Mouse (Mus musculus) heart, embryonic 11.5 days (tissue): ENCODE results near the gene Tmem54. TPM values are rescaled to one million over a fixed set of nuclear protein-coding genes. Genes with fewer than 3 reads are reported as not detected.

Experiments
- ATAC-seq: fragments of 200-750 bp; cut with Nextera tagmentation; replicated peaks from 2 replicates; pipeline ENCODE4 v1.8.0; 2017; ENCODE audit warnings: moderate library complexity; ENCODE audit not compliant: insufficient number of reproducible peaks, low FRiP score, low TSS enrichment
- H3K27ac ChIP-seq: fragments of 300-500 bp; sonication (generic); 2 replicates; pipeline ENCODE4 v1.5.1; 2014; ENCODE audit warnings: mild to moderate bottlenecking, low read depth, low read length
- H3K27me3 ChIP-seq: fragments of 300-500 bp; sonication (generic); 2 replicates; pipeline ENCODE4 v1.6.1; 2014; ENCODE audit warnings: mild to moderate bottlenecking, low read length, mixed read lengths; ENCODE audit not compliant: control insufficient read depth, insufficient read depth
- H3K36me3 ChIP-seq: fragments of 300-500 bp; sonication (generic); 2 replicates; pipeline ENCODE4 v1.6.1; 2014; ENCODE audit warnings: mild to moderate bottlenecking, low read length, moderate library complexity, mixed read lengths; ENCODE audit not compliant: control insufficient read depth, insufficient read depth
- H3K4me1 ChIP-seq: fragments of 300-500 bp; sonication (generic); 2 replicates; pipeline ENCODE4 v1.6.1; 2014; ENCODE audit warnings: low read length; ENCODE audit not compliant: control insufficient read depth, insufficient read depth
- H3K4me2 ChIP-seq: fragments of 300-500 bp; sonication (generic); 2 replicates; pipeline ENCODE4 v1.6.1; 2014; ENCODE audit warnings: mild to moderate bottlenecking, moderate library complexity
- H3K4me3 ChIP-seq: fragments of 300-500 bp; sonication (generic); 2 replicates; pipeline ENCODE4 v1.5.1; 2014; ENCODE audit warnings: low read depth, low read length
- H3K9ac ChIP-seq: fragments of 300-500 bp; sonication (generic); 2 replicates; pipeline ENCODE4 v1.6.1; 2014; ENCODE audit warnings: mild to moderate bottlenecking, low read depth, low read length, moderate library complexity
- H3K9me3 ChIP-seq: fragments of 300-500 bp; sonication (generic); replicated peaks from 2 replicates; pipeline ENCODE4 v1.6.1; 2016; ENCODE audit warnings: low read length; ENCODE audit not compliant: control insufficient read depth
- WGBS: fragments of 180-500 bp; shearing (Covaris S2); extraction: QIAGEN DNeasy Blood & Tissue Kit; methylation state at CpG from one replicate; pipeline ENCODE4 v1.1.7; 2014; ENCODE audit not compliant: insufficient replicate concordance; 5-methylcytosine and 5-hydroxymethylcytosine counted together
- polyA plus RNA-seq: library from polyadenylated mRNA; unstranded; fragments of >200 nt; fragmentation: Nextera tagmentation; extraction: Ambion mirVana; gene quantifications from 2 replicates; pipeline ENCODE4 v1.2.1, GENCODE M21; 2014

The Tmem54 gene
- polyA plus RNA-seq, 1 experiment from 2014 or later: 0.66 TPM

DNA sequence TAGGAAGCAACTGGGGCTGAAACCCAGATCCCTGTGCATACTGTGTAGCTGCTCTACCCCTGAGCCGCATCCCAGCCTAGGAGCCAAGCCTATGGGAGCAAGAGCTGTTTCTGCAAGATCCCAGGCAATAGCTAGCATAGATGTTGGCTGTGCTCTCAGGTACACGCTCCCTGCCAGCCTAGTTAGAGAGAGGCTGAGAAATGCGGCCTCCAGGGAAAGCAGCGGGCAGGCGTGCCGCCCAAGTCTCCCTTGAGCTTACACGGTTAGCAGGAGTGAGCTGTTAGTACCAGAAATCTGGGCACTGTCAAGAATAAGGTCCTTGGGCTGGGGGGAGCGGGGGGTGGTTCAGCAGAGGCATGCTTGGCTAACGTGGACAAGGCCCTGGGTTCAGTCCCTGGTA is 20.5 kb upstream of the Tmem54 start:
- Histone ChIP-seq H3K4me3 (no peak overlapping the region), H3K36me3 (peaks cover 10% of the 10 kb centered on the region; the same call in 1 of the 2 replicates), H3K27me3 (no peaks in the 10 kb centered on the region), H3K9me3 (no peaks in the 10 kb centered on the region), H3K9ac (no peak overlapping the region), H3K4me2 (no peak overlapping the region), H3K4me1 (no peaks in the 10 kb centered on the region), H3K27ac (no peak overlapping the region)
- no peak for ATAC-seq
- 90% methylated on average over 9 of the region's 9 CpGs for WGBS

DNA sequence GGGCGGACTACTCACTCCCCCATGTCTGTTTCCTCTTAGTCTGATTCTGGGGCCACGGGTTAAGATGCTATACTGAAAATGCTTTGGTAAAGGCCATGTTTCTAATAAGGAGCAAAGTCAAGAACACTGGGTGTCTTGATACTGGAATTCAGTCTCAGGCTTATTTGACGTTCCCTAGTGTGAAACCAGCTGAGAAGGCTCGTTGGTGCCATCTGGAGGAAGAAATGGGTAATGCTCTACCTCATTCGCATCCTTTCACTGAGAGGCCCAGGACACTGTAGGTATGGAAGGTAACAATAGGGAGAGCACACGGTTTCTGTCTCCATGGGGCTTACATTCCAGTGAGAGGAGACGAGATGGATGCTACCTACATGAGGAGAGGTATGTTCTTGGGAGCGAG is 19.3 kb upstream of the Tmem54 start:
- H3K27ac ChIP-seq: no peak overlapping the region
- no peak overlapping the region for H3K4me2 ChIP-seq
- H3K4me1 ChIP-seq: no peaks in the 10 kb centered on the region
- no peaks in the 10 kb centered on the region for H3K27me3 ChIP-seq
- ATAC-seq: no peak
- WGBS: 28% methylated on average over 8 of the region's 8 CpGs
- no peak overlapping the region for H3K9ac ChIP-seq
- no peaks in the 10 kb centered on the region for H3K9me3 ChIP-seq
- H3K36me3 ChIP-seq: peaks cover 5% of the 10 kb centered on the region; the same call in 1 of the 2 replicates
- no peak overlapping the region for H3K4me3 ChIP-seq

DNA sequence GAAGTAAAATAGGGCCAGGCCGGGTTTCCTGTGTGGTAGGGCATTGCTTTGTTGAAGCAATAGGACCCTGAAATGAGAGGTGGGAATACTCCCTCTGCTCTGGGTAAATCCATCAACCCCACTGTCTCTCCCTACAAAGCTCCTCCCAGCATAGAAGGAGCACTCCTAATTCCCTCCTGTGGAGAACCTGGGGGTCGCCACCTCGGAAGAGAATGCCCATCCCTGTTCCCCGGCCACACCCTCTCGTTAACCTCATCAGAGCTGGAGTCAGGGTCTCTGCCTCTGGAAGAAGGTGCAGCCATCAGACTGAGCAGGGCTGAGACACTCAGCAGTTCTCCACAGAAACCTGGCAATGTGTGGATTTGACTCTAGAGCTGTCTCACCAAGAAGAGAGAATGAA is 17.5 kb upstream of the Tmem54 start:
- H3K36me3 ChIP-seq: peaks cover 5% of the 10 kb centered on the region; the same call in 1 of the 2 replicates
- H3K27me3 ChIP-seq: no peaks in the 10 kb centered on the region
- no peak overlapping the region for H3K9ac ChIP-seq
- no peak overlapping the region for H3K4me2 ChIP-seq
- H3K4me3 ChIP-seq: no peak overlapping the region
- no peak overlapping the region for H3K27ac ChIP-seq
- no peaks in the 10 kb centered on the region for H3K9me3 ChIP-seq
- 47% methylated on average over 5 of the region's 5 CpGs for WGBS
- no peak for ATAC-seq
- no peaks in the 10 kb centered on the region for H3K4me1 ChIP-seq

DNA sequence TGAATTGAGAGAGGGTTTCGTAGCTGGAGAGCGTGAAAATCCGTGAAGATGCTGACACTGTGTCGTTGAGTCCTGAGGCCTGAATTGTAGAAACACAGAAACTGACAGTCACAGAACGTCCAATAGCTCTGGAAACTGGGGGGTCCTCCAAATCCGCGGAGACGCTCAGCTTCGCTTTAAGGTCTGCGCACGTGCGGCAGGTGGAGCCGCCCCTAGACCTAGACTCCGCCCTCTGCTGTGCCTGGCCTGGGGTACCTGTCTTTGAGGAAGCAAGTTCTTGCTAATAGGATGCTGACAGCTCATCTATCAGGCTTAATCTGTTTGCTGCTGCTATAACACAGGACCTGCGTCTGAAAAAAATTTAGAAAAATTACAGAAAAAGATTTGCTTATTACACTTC is 10.1 kb upstream of the Tmem54 start:
- WGBS: 21% methylated on average over 15 of the region's 15 CpGs
- Histone ChIP-seq H3K9me3 (no peaks in the 10 kb centered on the region; the same call in 1 of the 2 replicates), H3K4me2 (no peak overlapping the region; the same call in 1 of the 2 replicates), H3K4me3 (no peak overlapping the region), H3K36me3 (no peaks in the 10 kb centered on the region), H3K27me3 (peaks cover 12% of the 10 kb centered on the region), H3K27ac (no peak overlapping the region), H3K4me1 (no peaks in the 10 kb centered on the region), H3K9ac (no peak overlapping the region)
- no peak for ATAC-seq

DNA sequence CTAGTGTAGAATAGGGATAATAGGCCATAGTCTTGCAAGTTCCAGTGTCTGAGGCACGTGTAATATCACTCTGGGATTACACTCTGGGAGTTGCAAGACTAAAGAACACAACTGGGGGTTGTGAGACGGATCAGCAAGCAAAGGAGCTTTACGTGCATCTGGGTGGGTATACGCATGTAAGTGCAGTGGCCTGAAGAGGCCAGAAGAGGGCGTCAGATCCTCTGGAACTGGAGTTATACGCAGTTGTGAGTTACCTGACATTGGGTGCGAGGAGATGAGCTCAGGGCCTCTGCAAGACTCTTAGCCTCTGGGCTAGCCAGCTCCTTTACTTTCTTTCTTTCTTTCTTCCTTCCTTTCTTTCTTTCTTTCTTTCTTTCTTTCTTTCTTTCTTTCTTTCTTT is 8.3 kb upstream of the Tmem54 start:
- no peak overlapping the region for H3K4me3 ChIP-seq
- ATAC-seq: no peak
- WGBS: 63% methylated on average over 7 of the region's 7 CpGs

DNA sequence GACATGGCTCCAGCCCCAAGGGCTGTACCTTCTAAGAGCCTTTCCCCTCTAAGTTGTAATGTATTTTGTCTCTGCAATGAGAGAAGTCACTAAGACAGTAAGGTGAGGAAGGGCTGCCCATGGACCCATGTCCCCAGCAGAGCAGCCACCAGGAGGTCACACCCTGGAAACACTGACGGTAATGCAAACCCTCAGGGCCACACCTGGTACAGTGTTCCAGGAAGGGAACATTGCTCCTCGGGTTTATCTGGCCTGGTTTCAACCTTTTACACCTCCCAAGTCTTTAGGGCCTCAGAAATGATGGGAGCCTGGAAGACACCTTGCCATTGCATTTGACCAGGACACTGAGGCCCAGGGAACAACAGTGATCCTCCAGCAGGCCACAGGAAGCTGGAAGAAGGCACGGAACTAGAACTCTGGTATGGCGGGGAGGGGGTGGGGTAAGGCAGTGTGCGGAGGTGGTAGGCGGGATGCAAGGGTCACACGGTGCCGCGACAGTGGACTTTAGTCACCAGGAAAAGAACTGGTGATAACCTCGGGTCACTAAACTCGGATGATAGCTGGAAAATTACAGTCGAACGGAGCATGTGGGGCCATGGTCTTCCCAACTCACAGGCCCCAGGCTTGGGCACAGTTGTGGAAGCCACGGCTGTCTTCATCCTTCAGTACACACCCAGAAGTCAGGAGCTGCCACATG is 3.1 kb upstream of the Tmem54 start:
- H3K4me3 ChIP-seq: no peak overlapping the region
- peaks cover 35% of the 10 kb centered on the region for H3K27me3 ChIP-seq
- no peak overlapping the region for H3K27ac ChIP-seq
- WGBS: 56% methylated on average over 14 of the region's 14 CpGs
- ATAC-seq: no peak
- no peak overlapping the region for H3K4me2 ChIP-seq
- no peak overlapping the region for H3K9ac ChIP-seq
- 0 out of 2 replicates have a peak, but pooled peaks cover 4% of the 10 kb centered on the region for H3K4me1 ChIP-seq
- H3K36me3 ChIP-seq: no peaks in the 10 kb centered on the region
- H3K9me3 ChIP-seq: no peaks in the 10 kb centered on the region; the same call in 1 of the 2 replicates

More for the DNA sequence above, 8.3 kb upstream of the Tmem54 start:
- H3K9me3 ChIP-seq: no peaks in the 10 kb centered on the region; the same call in 1 of the 2 replicates
- peaks cover 12% of the 10 kb centered on the region for H3K27me3 ChIP-seq
- H3K27ac ChIP-seq: no peak overlapping the region
- no peak overlapping the region for H3K9ac ChIP-seq
- no peak overlapping the region for H3K4me2 ChIP-seq
- no peaks in the 10 kb centered on the region for H3K36me3 ChIP-seq
- no peaks in the 10 kb centered on the region for H3K4me1 ChIP-seq

DNA sequence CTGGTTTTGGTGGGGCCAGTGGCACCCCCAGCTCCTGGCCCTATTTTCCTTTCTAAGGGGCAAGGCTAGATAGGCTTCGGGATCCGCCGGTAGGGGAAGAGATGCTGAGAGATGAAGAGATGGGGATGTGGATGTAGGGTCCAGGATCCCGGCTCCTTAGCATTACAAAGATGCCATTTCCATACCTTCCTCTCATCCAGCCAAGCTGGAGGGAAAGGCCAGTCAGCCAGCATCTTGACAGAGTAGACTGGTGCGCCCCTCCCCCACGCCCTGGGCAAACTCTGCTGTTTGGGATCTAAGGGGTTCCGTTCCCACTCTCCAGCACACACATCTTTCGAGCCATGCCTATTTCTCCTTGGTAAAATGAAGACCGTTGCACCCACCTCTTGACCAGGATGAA is 725 bp downstream of the Tmem54 start:
- Histone ChIP-seq H3K9ac (no peak overlapping the region), H3K36me3 (no peaks in the 10 kb centered on the region), H3K4me3 (no peak overlapping the region), H3K27me3 (peaks cover 52% of the 10 kb centered on the region), H3K27ac (no peak overlapping the region), H3K4me1 (0 out of 2 replicates have a peak, but pooled peaks cover 4% of the 10 kb centered on the region), H3K9me3 (no peaks in the 10 kb centered on the region), H3K4me2 (no peak overlapping the region)
- 15% methylated on average over 9 of the region's 9 CpGs for WGBS
- ATAC-seq: no peak

DNA sequence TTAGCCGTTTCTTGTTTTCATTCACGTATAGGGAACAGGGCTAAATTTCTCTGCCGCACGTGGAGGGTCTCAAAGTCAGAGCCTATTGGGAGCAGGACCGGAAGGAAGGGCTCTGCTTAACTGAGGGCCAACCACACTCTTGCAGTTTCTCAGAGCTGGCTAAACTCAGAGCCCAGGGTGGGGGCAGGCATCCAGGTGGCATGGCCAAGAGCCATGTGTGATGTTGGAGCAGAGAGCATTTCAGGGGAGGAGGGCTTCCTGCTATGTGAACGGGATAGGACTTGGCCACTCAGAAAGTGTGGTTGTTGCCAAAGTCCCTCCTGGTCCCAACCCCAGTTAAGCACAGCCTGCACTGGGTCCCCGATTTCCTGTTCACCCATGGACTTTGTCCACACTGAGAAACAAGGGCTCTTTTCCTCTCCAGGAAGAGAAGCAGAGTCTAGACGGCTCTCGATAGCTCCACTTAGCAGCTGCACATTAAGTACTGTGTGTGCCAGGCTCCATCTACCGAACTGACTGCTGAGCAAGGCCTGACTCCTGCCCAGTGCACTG is 2.1 kb downstream of the Tmem54 start:
- Histone ChIP-seq H3K4me1 (0 out of 2 replicates have a peak, but pooled peaks cover 4% of the 10 kb centered on the region), H3K27ac (no peak overlapping the region), H3K4me3 (no peak overlapping the region), H3K27me3 (peaks cover 52% of the 10 kb centered on the region), H3K9me3 (no peaks in the 10 kb centered on the region), H3K9ac (no peak overlapping the region), H3K36me3 (no peaks in the 10 kb centered on the region), H3K4me2 (no peak overlapping the region)
- WGBS: 67% methylated on average over 10 of the region's 10 CpGs
- no peak for ATAC-seq

DNA sequence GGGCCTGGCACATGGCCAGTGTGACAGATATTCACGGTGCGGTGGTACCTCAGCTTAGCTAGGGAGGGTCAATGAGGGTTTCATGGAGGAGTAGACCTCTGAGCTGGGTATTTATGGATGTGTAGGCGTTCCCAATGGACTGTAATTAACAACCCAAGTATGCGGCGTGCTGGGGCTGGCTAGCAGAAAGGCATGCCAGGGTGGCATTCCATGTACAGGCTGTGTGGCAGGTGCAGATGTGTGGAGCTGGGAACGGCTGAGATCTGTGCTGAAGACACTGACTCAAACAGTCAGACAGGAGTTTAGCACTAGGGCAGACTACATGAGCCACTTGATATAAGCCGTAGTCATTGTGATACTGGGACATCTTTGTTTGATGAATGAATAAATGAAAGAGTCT is 3.3 kb downstream of the Tmem54 start:
- Histone ChIP-seq H3K4me2 (no peak overlapping the region), H3K9me3 (no peaks in the 10 kb centered on the region), H3K4me3 (no peak overlapping the region), H3K9ac (no peak overlapping the region), H3K27ac (no peak overlapping the region), H3K36me3 (no peaks in the 10 kb centered on the region), H3K27me3 (peaks cover 54% of the 10 kb centered on the region), H3K4me1 (0 out of 2 replicates have a peak, but pooled peaks cover 4% of the 10 kb centered on the region)
- no peak for ATAC-seq
- WGBS: 78% methylated on average over 7 of the region's 7 CpGs
